Mouse (Mus musculus): ENCODE data around the gene Lgals8. TPM values are rescaled to one million over a fixed set of nuclear protein-coding genes. Genes with fewer than 3 reads are reported as not detected.

Lgals8 gene
- polyA plus RNA-seq, 1 experiment from 2014 or later, result 15.1 TPM

DNA sequence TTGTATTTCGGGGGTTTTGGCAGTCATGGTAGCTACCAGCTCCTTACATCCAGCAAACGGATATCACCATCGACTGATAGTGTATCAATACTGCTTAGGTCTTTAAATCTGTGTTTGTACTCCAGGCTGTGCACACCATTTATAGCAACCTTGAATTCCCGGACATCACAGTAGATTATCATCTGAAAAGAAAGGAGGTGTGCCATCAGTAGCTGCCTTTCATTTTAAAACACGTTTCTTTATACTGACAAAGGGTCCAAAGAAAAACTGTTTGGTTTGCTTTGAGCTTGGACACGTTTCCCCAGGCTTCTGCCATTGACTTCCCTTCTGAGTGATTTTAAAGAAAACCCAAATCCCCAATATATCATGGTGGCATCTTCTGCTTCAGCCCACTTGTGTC is 23.9 kb downstream of the Lgals8 start:
- Histone ChIP-seq H3K27ac (ENCODE audit: low read length) (no peak overlapping the region), H3K9ac (replicated peaks; ENCODE audit: low read depth, low read length) (no peak overlapping the region), H3K4me1 (replicated peaks; ENCODE audit: control insufficient read depth, insufficient read depth, low read length) (no peaks in the 10 kb centered on the region), H3K27me3 (replicated peaks; ENCODE audit: control insufficient read depth, insufficient read depth, low read length) (no peaks in the 10 kb centered on the region), H3K9me3 (ENCODE audit: control insufficient read depth, low read length) (no peaks in the 10 kb centered on the region), H3K4me2 (ENCODE audit: low read length) (no peak overlapping the region), H3K4me3 (replicated peaks; ENCODE audit: low read length) (no peak overlapping the region), H3K36me3 (ENCODE audit: control insufficient read depth, insufficient read depth) (peaks cover 17% of the 10 kb centered on the region)
- no peak for ATAC-seq
- WGBS, result 85% methylated on average over 6 of the region's 6 CpGs

DNA sequence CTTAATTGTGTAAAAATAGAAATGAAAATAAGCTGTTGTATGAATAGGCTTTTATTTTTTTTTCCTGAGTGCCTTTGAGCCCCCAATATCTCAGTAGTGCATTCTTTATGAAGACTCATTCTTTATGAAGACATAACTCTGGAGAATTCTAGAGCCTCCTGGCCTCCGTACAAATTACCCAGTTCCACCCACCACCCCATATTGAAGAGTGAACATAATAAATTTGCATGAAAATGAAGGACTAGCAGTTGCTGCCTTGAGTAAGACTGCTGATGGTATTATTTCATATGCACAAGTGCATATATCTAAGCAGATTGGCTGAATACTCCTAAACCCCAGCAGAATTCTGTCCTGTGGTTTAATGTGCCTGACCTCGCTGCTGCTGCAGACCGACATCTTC is 25.2 kb downstream of the Lgals8 start:
- Histone ChIP-seq H3K9ac (replicated peaks; ENCODE audit: low read depth, low read length) (no peak overlapping the region), H3K27me3 (replicated peaks; ENCODE audit: control insufficient read depth, insufficient read depth, low read length) (no peaks in the 10 kb centered on the region), H3K4me2 (ENCODE audit: low read length) (no peak overlapping the region), H3K36me3 (ENCODE audit: control insufficient read depth, insufficient read depth) (peaks cover 24% of the 10 kb centered on the region), H3K4me3 (replicated peaks; ENCODE audit: low read length) (no peak overlapping the region), H3K4me1 (replicated peaks; ENCODE audit: control insufficient read depth, insufficient read depth, low read length) (no peaks in the 10 kb centered on the region), H3K9me3 (ENCODE audit: control insufficient read depth, low read length) (no peaks in the 10 kb centered on the region), H3K27ac (ENCODE audit: low read length) (no peak overlapping the region)
- 91% methylated on average over 3 of the region's 3 CpGs for WGBS
- no peak for ATAC-seq

GRCm38 (mm10) chr13:12433843-12434242 is 30.9 kb downstream of the Lgals8 start:
- Histone ChIP-seq H3K4me2 (ENCODE audit: low read length) (no peak overlapping the region), H3K27ac (ENCODE audit: low read length) (no peak overlapping the region), H3K36me3 (ENCODE audit: control insufficient read depth, insufficient read depth) (peaks cover 45% of the 10 kb centered on the region), H3K4me3 (replicated peaks; ENCODE audit: low read length) (no peak overlapping the region), H3K9me3 (ENCODE audit: control insufficient read depth, low read length) (no peaks in the 10 kb centered on the region), H3K4me1 (replicated peaks; ENCODE audit: control insufficient read depth, insufficient read depth, low read length) (no peaks in the 10 kb centered on the region), H3K9ac (replicated peaks; ENCODE audit: low read depth, low read length) (no peak overlapping the region), H3K27me3 (replicated peaks; ENCODE audit: control insufficient read depth, insufficient read depth, low read length) (no peaks in the 10 kb centered on the region)
- WGBS, result 89% methylated on average over 5 of the region's 5 CpGs
- ATAC-seq, result no peak

GRCm38 (mm10) chr13:12428556-12428955 is 36.2 kb downstream of the Lgals8 start:
- Histone ChIP-seq H3K4me1 (replicated peaks; ENCODE audit: control insufficient read depth, insufficient read depth, low read length) (no peaks in the 10 kb centered on the region), H3K4me2 (ENCODE audit: low read length) (no peak overlapping the region), H3K9me3 (ENCODE audit: control insufficient read depth, low read length) (no peaks in the 10 kb centered on the region), H3K36me3 (ENCODE audit: control insufficient read depth, insufficient read depth) (peaks cover 43% of the 10 kb centered on the region), H3K27ac (ENCODE audit: low read length) (no peak overlapping the region), H3K27me3 (replicated peaks; ENCODE audit: control insufficient read depth, insufficient read depth, low read length) (no peaks in the 10 kb centered on the region), H3K4me3 (replicated peaks; ENCODE audit: low read length) (no peak overlapping the region), H3K9ac (replicated peaks; ENCODE audit: low read depth, low read length) (no peak overlapping the region)
- no peak for ATAC-seq
- 97% methylated on average over 13 of the region's 13 CpGs for WGBS

DNA sequence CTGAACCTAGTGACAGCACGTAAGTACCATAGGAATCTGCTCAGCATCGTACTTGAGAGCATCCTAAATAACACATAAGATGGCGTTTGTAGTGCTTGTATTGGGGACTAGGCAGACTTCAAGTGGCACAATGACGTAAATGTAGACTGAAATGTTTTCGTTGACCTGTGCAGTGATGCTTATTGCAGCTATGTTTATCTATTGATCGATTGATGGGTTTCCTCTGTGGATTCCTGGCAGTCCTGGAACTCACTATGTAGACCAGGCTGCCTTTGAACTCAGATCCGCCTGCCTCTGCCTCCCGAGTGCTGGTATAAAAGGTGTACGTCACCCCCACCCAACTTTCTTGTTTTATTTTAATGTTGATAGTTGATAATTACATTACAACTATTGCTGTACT is 44.1 kb downstream of the Lgals8 start:
- no peaks in the 10 kb centered on the region for H3K27me3 ChIP-seq (replicated peaks; ENCODE audit: control insufficient read depth, insufficient read depth, low read length)
- no peak overlapping the region for H3K4me3 ChIP-seq (replicated peaks; ENCODE audit: low read length)
- peaks cover 58% of the 10 kb centered on the region for H3K36me3 ChIP-seq (ENCODE audit: control insufficient read depth, insufficient read depth)
- ATAC-seq, result no peak
- H3K9me3 ChIP-seq (ENCODE audit: control insufficient read depth, low read length), result no peaks in the 10 kb centered on the region
- no peak overlapping the region for H3K9ac ChIP-seq (replicated peaks; ENCODE audit: low read depth, low read length)
- no peak overlapping the region for H3K27ac ChIP-seq (ENCODE audit: low read length)
- H3K4me2 ChIP-seq (ENCODE audit: low read length), result no peak overlapping the region
- 96% methylated on average over 9 of the region's 9 CpGs for WGBS
- no peaks in the 10 kb centered on the region for H3K4me1 ChIP-seq (replicated peaks; ENCODE audit: control insufficient read depth, insufficient read depth, low read length)

GRCm38 (mm10) chr13:12412016-12412415 is 52.7 kb downstream of the Lgals8 start:
- ATAC-seq, result no peak
- Histone ChIP-seq H3K27me3 (replicated peaks; ENCODE audit: control insufficient read depth, insufficient read depth, low read length) (no peaks in the 10 kb centered on the region), H3K9ac (replicated peaks; ENCODE audit: low read depth, low read length) (no peak overlapping the region), H3K4me1 (replicated peaks; ENCODE audit: control insufficient read depth, insufficient read depth, low read length) (no peaks in the 10 kb centered on the region), H3K9me3 (ENCODE audit: control insufficient read depth, low read length) (no peaks in the 10 kb centered on the region), H3K27ac (ENCODE audit: low read length) (no peak overlapping the region), H3K4me2 (ENCODE audit: low read length) (no peak overlapping the region), H3K36me3 (ENCODE audit: control insufficient read depth, insufficient read depth) (peaks cover 41% of the 10 kb centered on the region), H3K4me3 (replicated peaks; ENCODE audit: low read length) (no peak overlapping the region)
- WGBS, result 92% methylated on average over 8 of the region's 8 CpGs

- Histone ChIP-seq H3K4me1 (replicated peaks; ENCODE audit: control insufficient read depth, insufficient read depth, low read length) (no peaks in the 10 kb centered on the region), H3K9me3 (ENCODE audit: control insufficient read depth, low read length) (no peaks in the 10 kb centered on the region), H3K4me3 (replicated peaks; ENCODE audit: low read length) (no peak overlapping the region), H3K36me3 (ENCODE audit: control insufficient read depth, insufficient read depth) (peaks cover 37% of the 10 kb centered on the region), H3K27ac (ENCODE audit: low read length) (no peak overlapping the region), H3K4me2 (ENCODE audit: low read length) (no peak overlapping the region), H3K9ac (replicated peaks; ENCODE audit: low read depth, low read length) (no peak overlapping the region), H3K27me3 (replicated peaks; ENCODE audit: control insufficient read depth, insufficient read depth, low read length) (no peaks in the 10 kb centered on the region)
- no peak for ATAC-seq
- WGBS, result 70% methylated on average over 9 of the region's 9 CpGs
Measured at GRCm38 (mm10) chr13:12408343-12409066, 56.2 kb downstream of the Lgals8 start.

- no peak overlapping the region for H3K27ac ChIP-seq (ENCODE audit: low read length)
- ATAC-seq, result no peak
Measured at GRCm38 (mm10) chr13:12395571-12395970, 69.2 kb downstream of the Lgals8 start.

DNA sequence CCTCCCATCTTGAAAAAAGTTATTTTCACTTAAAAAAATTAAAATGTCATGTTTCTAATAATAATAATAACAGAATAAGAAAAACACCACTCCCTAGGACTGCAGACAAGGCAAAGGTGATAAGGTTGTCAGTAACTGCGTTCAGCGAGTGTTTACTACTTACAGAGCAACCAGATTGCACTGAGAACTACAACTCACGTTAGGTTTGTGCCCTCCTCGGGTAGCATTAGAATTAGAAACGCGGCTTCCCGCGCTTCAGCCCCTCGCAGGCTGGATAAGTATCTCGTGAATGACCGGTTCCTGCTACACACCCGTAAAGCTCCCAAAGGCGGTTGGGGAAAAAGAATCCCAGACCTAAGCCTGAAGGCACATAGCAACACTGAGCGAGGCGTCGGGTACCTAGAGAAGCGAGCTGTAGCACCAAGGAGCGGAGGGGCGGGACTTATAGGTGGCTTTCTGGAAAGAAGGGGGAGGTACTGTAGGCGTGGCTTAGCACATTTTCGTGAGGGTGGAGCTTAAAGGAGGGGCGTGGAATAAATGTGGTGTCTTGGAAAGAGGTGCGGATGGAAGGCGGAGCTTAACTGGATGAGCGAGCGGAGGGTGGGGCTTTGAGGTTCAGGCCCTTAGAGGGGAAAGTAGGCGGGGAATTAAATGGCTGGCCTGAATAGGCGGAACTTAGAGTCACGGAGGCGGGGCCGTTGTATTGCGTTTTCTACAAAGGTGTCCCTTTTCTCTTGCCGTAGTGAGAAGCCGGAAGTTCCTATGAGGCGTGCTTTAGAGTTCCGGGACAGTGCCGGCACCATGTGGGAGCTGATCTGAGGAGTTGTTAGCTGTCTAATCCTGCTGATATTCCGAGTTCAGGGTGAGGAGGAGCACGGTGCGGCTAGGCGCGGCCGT is 69.9 kb downstream of the Lgals8 start, which contains the start of gene Heatr1:
Heatr1 (plus strand) TSS at position 419 of the 897 bp plus-strand sequence.
- peak; percentile 94 for ATAC-seq
- Histone ChIP-seq H3K4me2 (ENCODE audit: low read length) (peak within 1 kb of the TSS; percentile 69), H3K4me1 (replicated peaks; ENCODE audit: control insufficient read depth, insufficient read depth, low read length) (peaks cover 7% of the 10 kb centered on the region), H3K27me3 (replicated peaks; ENCODE audit: control insufficient read depth, insufficient read depth, low read length) (peaks cover 9% of the 10 kb centered on the region; the same call in 1 of the 2 replicates), H3K9me3 (ENCODE audit: control insufficient read depth, low read length) (no peaks in the 10 kb centered on the region), H3K9ac (replicated peaks; ENCODE audit: low read depth, low read length) (peak within 1 kb of the TSS; percentile 51), H3K4me3 (replicated peaks; ENCODE audit: low read length) (peak within 1 kb of the TSS; percentile 74), H3K27ac (ENCODE audit: low read length) (peak within 1 kb of the TSS; percentile 49), H3K36me3 (ENCODE audit: control insufficient read depth, insufficient read depth) (0 out of 2 replicates have a peak, but pooled peaks cover 4% of the 10 kb centered on the region)
- under 1% methylated on average over 43 of the region's 43 CpGs for WGBS

More at GRCm38 (mm10) chr13:12395571-12395970, 69.2 kb downstream of the Lgals8 start:
- H3K36me3 ChIP-seq (ENCODE audit: control insufficient read depth, insufficient read depth), result peaks cover 7% of the 10 kb centered on the region; the same call in 1 of the 2 replicates
- no peaks in the 10 kb centered on the region for H3K9me3 ChIP-seq (ENCODE audit: control insufficient read depth, low read length)
- H3K27me3 ChIP-seq (replicated peaks; ENCODE audit: control insufficient read depth, insufficient read depth, low read length), result peaks cover 9% of the 10 kb centered on the region; the same call in 1 of the 2 replicates
- peak overlapping the region; percentile 51 for H3K9ac ChIP-seq (replicated peaks; ENCODE audit: low read depth, low read length)
- H3K4me3 ChIP-seq (replicated peaks; ENCODE audit: low read length), result peak overlapping the region; percentile 74
- H3K4me2 ChIP-seq (ENCODE audit: low read length), result peak overlapping the region; percentile 69
- H3K4me1 ChIP-seq (replicated peaks; ENCODE audit: control insufficient read depth, insufficient read depth, low read length), result peaks cover 7% of the 10 kb centered on the region
- under 1% methylated on average over 23 of the region's 23 CpGs for WGBS
